Mouse (Mus musculus) ES-E14 (cell line): Measurements from ENCODE around the gene Sufu.

Source experiments
- CHD2 ChIP-seq: IDR thresholded peaks from 2 replicates; pipeline ENCODE4 v1.6.1; 2014; ENCODE audit warnings: mild to moderate bottlenecking, low read depth, low read length, inconsistent platforms
- MAFK ChIP-seq: IDR thresholded peaks from 2 replicates; pipeline ENCODE4 v1.6.1; 2014; ENCODE audit warnings: mild to moderate bottlenecking, low read depth, low read length, inconsistent platforms; ENCODE audit not compliant: insufficient read depth
- ZC3H11A ChIP-seq: IDR thresholded peaks from 2 replicates; pipeline ENCODE4 v1.6.1; 2012; ENCODE audit warnings: low read depth, mild to moderate bottlenecking, inconsistent platforms, low read length, borderline replicate concordance
- ZNF384 ChIP-seq: IDR thresholded peaks from 2 replicates; pipeline ENCODE4 v1.6.1; 2012; ENCODE audit warnings: low read depth, low read length, inconsistent platforms

DNA sequence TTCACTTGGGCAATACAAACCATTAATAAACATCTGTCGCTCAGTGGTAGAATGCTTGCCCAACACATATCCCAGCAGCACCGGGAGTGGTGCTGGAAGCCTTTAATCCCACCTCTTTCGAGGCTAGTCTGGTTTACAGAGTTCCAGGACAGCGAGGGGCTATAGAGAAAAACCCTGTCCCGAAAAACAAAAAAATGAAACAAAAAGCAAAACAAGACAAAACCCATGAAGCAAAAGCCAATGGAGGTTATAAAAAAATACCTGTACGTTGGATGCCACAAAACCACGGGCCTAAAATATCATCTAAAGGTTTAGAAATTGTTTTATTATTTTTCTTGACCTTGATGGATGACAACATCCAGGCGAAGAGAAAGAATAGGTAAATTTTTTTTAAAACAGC, 587 bp upstream of the Sufu start:
- TF ChIP-seq ZNF384 = no peak
- TF ChIP-seq ZC3H11A = no peak
- no peak for TF ChIP-seq MAFK
- TF ChIP-seq CHD2 = no peak
